Mouse (Mus musculus) gastrocnemius, postnatal 25 days (tissue): ENCODE measurements around the gene Oxsr1. TPM values are rescaled to one million over a fixed set of nuclear protein-coding genes. Genes with fewer than 3 reads are reported as not detected.
A peak's percentile ranks its signal among the peaks of the same experiment; 100 is the strongest.
"Not testable (repeated sequence)": the region's sequence is repeated elsewhere in the genome, so short reads cannot be mapped to it uniquely, and the experiment has no call there.

Experiments used
- DNase-seq: peaks from one replicate; pipeline ENCODE4 v3.0.0; 2022
- total RNA-seq, 2 experiments: library from RNA; stranded (reverse); gene quantifications; 1 replicate in 1 of 2; 2 replicates in 1 of 2; pipeline ENCODE4 v1.2.3; 2021

The Oxsr1 gene
- total RNA-seq, 2 experiments from 2014 or later, result 42.5 to 43.1 TPM

- DNase-seq, result no peak
These were observed 16.1 kb upstream of the Oxsr1 start for GRCm38 (mm10) chr9:119338350-119338749.

DNA sequence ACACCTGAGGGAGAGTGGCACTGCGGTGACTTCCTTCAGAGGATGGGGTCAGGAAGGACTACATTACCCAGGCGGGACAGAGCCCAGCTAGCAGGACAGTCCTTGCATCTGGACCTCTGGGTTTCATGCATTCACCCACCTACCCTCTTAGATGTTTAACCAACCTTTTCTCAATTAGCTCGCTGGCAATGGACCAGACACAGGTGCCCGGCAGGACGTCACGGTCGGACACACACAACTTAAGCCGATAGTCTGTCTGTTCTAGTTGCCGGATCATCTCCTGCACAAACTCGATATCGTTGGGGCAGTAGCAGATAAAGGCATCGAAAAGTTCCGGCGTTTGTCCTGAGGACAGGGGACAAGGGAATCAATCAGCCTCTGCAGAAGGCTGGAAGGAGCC lies 15.6 kb upstream of the Oxsr1 start:
- no peak for DNase-seq

DNA sequence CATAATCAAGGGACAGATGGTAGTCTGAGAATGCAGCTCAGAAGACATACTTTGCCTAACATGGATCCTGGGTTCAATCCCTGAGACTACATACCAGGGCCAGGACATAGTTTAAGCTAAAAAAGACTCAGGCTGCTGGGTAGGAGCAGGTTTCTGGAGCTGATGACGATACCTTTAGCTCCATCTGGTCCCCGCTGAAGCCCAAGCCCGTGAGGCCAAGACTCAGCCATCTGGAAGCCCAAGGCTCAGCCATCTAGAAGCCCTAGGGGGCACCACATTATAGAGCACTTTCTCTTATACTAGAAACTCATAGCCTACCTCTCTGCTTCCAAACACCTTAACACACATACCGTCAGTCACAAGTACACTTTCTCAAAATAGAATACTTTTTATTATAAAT lies 13.3 kb upstream of the Oxsr1 start:
- DNase-seq, result no peak

GRCm38 (mm10) chr9:119334834-119335233 lies 12.6 kb upstream of the Oxsr1 start:
- DNase-seq, result no peak

GRCm38 (mm10) chr9:119334324-119334723 lies 12.1 kb upstream of the Oxsr1 start:
- DNase-seq, result peak; percentile 68

GRCm38 (mm10) chr9:119330186-119330963 lies 8.1 kb upstream of the Oxsr1 start:
- no peak for DNase-seq

- no peak for DNase-seq
These were observed 6.3 kb upstream of the Oxsr1 start for GRCm38 (mm10) chr9:119328488-119328887.

- no peak for DNase-seq
These were observed 1.9 kb upstream of the Oxsr1 start for GRCm38 (mm10) chr9:119324130-119324529.

DNA sequence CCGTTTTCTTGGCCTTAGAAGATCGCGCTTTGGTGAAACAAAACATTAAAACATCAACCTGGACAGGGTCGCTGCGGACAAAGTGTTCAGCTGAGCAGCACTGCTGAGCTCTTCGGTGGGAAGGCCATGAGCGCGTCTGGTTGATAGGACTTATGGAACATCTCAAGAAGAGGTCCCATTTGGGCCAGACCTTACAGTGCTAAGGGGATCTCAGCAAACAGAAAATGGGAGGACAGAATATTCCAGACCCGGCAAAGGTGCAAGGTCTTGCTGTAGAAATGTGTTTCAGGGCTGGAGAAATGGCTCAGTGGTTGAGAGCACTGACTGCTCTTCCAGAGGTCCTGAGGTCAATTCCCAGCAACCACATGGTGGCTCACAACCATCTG lies 1.0 kb upstream of the Oxsr1 start:
- no peak for DNase-seq

DNA sequence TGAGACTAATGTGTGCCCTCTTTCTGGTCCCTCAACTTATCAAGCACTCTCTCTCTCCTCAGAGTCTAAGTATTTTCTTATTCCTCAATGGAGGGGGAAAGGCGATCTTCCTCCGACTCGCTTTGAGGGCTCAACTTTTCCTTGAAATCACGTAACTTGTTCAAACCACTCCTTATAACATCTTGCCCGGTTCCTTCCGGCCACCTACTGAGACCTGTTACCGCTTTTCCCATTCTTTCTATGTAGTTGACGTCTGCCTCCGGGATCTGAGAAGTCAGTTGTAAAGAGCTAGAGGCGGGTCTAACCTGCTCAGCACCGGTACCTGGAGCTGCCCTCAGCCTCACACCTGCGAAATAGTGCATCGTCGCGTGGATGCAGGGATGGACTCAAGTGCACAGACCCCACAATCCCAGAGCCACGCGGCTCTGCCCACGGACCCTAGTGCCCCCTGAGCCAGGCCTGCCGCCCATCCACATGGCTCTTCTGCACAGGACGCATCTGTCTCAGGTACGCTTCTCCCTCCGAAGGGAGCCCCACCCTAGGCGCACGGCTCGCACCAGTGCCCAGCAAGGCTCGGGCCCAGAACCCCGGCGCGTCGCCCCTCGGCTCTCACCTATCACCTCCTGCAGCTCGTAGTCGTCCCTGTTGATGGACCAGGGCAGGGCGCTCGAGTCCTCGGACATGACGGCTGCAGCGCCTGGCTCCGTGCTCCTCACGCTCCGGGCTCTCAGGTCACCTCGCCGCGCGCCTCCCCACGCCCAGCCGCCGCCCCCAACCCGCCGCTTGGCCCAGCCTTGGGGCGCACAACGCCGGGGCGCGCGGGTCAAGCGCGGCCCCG lies 616 bp downstream of the Oxsr1 start:
- no peak for DNase-seq

- no peak for DNase-seq
These were observed 1.3 kb downstream of the Oxsr1 start for GRCm38 (mm10) chr9:119320946-119321345.

- DNase-seq, result no peak
These were observed 1.8 kb downstream of the Oxsr1 start for GRCm38 (mm10) chr9:119320446-119320845.

GRCm38 (mm10) chr9:119318891-119319290 lies 3.3 kb downstream of the Oxsr1 start:
- DNase-seq, result no peak

GRCm38 (mm10) chr9:119313096-119313495 lies 9.1 kb downstream of the Oxsr1 start:
- DNase-seq, result no peak

- DNase-seq, result no peak
These were observed 13.2 kb downstream of the Oxsr1 start for GRCm38 (mm10) chr9:119309067-119309466.

- no peak for DNase-seq
These were observed 16.4 kb downstream of the Oxsr1 start for GRCm38 (mm10) chr9:119305863-119306262.

DNA sequence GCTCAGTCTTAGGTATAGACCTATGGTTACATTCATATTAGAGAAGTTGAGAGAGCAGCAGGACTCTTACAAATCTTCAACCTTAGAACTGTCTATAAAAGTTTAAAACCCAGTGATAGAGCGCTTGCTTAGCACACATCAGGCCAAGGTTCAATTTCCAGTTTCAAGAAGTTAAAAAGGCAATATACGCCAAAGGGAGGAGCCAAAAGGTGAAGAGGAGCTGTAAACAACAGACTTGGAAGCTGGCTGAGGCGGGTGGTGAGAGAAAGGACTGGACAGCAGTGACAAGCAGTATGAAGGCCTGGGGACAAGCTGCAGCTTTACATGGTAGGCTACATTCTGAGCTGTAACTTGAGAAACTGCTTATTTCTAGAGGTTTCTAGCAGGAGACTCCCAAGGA lies 23.7 kb downstream of the Oxsr1 start:
- no peak for DNase-seq

DNA sequence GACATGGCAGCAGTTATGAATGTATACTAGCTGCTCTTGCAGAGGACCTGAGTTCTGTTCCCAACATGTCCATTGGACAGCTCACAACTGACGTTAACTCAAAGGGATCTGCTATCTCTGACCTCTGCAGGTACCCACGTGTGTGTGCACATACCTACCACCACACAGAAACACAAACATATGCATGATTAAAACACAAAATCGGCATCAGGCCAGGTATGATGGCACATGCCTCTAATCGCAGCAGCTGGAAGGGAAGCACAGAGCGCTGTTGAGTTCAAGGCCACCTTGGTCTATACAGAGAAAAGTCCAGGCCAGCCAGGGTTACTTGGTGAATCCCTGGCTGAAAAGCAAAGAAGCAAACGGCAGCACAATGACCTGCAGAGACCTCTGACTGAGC lies 24.5 kb downstream of the Oxsr1 start:
- no peak for DNase-seq

- no peak for DNase-seq
These were observed 31.4 kb downstream of the Oxsr1 start for GRCm38 (mm10) chr9:119290791-119291190.

DNA sequence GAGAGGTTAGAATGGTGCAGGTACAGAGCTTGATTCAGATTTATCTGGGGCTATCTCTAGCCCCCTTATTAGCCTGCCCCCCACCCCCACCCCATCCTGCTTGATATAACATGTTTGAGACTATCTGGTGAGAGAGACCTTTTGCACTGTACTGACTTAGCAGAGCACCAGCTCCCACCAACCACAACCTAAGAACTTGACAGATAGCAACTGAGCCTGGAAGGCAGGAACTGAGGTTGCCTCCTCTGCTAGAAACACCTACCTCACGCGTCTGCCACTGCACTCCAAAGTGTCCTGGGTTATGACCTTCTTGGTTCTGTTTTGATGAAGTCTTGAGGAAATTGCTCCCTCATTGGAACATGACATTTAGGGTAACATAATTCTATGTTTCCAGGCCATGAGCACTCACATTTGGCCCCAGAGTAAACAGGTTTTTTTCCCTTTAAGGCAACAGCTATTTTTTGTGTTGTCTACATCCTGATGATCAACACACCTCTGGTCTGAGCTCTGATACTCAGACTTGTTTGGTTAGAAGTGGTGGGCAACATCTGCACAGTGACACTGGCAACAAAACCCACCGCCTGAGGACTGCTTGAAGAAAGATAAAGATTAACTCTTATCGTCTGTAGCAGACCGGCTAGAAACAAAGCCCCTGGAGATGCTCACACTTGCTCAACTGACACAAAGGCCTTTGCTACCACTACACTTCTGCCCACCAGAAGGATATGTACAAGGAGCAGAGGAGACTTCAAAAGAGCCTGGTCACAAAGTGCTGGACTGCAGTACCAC lies 41.1 kb downstream of the Oxsr1 start:
- no peak for DNase-seq

DNA sequence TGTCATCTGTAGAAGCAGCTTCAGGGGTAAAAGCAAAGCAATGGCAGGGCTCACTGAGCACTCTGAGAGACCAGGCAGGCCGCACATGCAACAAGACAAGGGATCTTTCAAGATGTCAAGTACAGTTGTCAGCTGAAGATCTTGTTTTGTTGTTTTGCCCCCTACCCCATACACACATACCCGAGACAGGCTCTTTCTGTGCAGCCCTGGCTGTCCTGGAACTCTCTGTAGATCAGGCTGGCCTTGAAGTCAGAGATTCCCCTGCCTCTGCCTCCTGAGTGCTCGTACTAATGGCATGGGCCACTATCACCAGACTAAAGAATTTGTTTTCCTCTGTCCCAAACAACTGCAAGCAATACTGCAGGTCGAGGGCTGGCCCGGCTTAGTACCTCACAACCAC lies 44.2 kb downstream of the Oxsr1 start:
- DNase-seq, result no peak

GRCm38 (mm10) chr9:119276321-119276720 lies 45.9 kb downstream of the Oxsr1 start:
- DNase-seq, result no peak

DNA sequence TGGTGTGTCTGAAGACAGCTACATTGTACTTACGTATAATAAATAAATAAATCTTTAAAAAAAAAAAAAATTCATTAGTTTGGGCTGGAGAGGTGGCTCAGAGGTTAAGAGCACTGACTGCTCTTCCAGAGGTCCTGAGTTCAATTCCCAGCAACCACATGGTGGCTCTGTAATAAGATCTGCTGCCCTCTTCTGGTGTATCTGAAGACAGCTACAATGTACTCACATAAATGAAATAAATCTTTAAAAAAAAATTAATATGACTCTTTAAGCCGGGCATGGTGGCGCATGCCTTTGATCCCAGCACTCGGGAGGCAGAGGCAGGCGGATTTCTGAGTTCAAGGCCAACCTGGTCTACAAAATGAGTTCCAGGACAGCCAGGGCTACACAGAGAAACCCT lies 47.4 kb downstream of the Oxsr1 start:
- DNase-seq, result not testable (repeated sequence)
